Mouse (Mus musculus) embryonic facial prominence, embryonic 13.5 days (tissue): ENCODE data around the gene Ppp2r2c. TPM values are rescaled to one million over a fixed set of nuclear protein-coding genes. Genes with fewer than 3 reads are reported as not detected.
A peak's percentile ranks its signal among the peaks of the same experiment; 100 is the strongest.

Experiments used
- ATAC-seq: fragments of 200-750 bp; cut with Nextera tagmentation; 2 replicates; pipeline ENCODE4 v1.8.0; 2017; ENCODE audit warnings: low read depth; ENCODE audit not compliant: insufficient number of reproducible peaks, insufficient read depth, low FRiP score, low TSS enrichment
- H3K27ac ChIP-seq: fragments of 300-500 bp; sonication (generic); 2 replicates; pipeline ENCODE4 v1.5.1; 2015; ENCODE audit warnings: moderate library complexity, mild to moderate bottlenecking, inconsistent platforms
- H3K27me3 ChIP-seq: fragments of 300-500 bp; sonication (generic); 2 replicates; pipeline ENCODE4 v1.6.1; 2015; ENCODE audit warnings: mild to moderate bottlenecking, inconsistent platforms
- H3K36me3 ChIP-seq: fragments of 300-500 bp; sonication (generic); 2 replicates; pipeline ENCODE4 v1.6.1; 2015; ENCODE audit warnings: mild to moderate bottlenecking, inconsistent platforms
- H3K4me1 ChIP-seq: fragments of 300-500 bp; sonication (generic); 2 replicates; pipeline ENCODE4 v1.6.1; 2015; ENCODE audit warnings: inconsistent platforms
- H3K4me2 ChIP-seq: fragments of 300-500 bp; sonication (generic); 2 replicates; pipeline ENCODE4 v1.6.1; 2015; ENCODE audit warnings: moderate library complexity, mild to moderate bottlenecking, inconsistent platforms
- H3K4me3 ChIP-seq: fragments of 300-500 bp; sonication (generic); 2 replicates; pipeline ENCODE4 v1.5.1; 2015; ENCODE audit warnings: mild to moderate bottlenecking, inconsistent platforms
- H3K9ac ChIP-seq: fragments of 300-500 bp; sonication (generic); 2 replicates; pipeline ENCODE4 v1.6.1; 2015; ENCODE audit warnings: mild to moderate bottlenecking, inconsistent platforms
- H3K9me3 ChIP-seq: fragments of 300-500 bp; sonication (generic); 2 replicates; pipeline ENCODE4 v1.6.1; 2016; ENCODE audit warnings: inconsistent platforms
- WGBS: fragments of 180-500 bp; shearing (Covaris S2); methylation state at CpG from one replicate; pipeline ENCODE4 v1.1.7; 2015; ENCODE audit warnings: mixed read lengths; 5-methylcytosine and 5-hydroxymethylcytosine counted together
- polyA plus RNA-seq: library from polyadenylated mRNA; unstranded; fragments of >200 nt; fragmentation: Nextera tagmentation; extraction: Ambion mirVana; gene quantifications from 2 replicates; pipeline ENCODE4 v1.2.1, GENCODE M21; 2015

The Ppp2r2c gene
- polyA plus RNA-seq, 1 experiment from 2014 or later, result 0.35 TPM

GRCm38 (mm10) chr5:36841701-36842100, 26.6 kb upstream of the Ppp2r2c start:
- WGBS, result 57% methylated on average over 1 of the region's 1 CpGs

GRCm38 (mm10) chr5:36844490-36844889, 23.8 kb upstream of the Ppp2r2c start:
- H3K36me3 ChIP-seq, result no peaks in the 10 kb centered on the region
- H3K9ac ChIP-seq, result no peak overlapping the region
- no peak overlapping the region for H3K4me3 ChIP-seq
- H3K4me1 ChIP-seq, result no peaks in the 10 kb centered on the region
- ATAC-seq, result no peak
- no peak overlapping the region for H3K4me2 ChIP-seq
- no peaks in the 10 kb centered on the region for H3K27me3 ChIP-seq
- H3K9me3 ChIP-seq, result no peaks in the 10 kb centered on the region
- H3K27ac ChIP-seq, result no peak overlapping the region
- WGBS, result 86% methylated on average over 10 of the region's 10 CpGs

More at GRCm38 (mm10) chr5:36841701-36842100, 26.6 kb upstream of the Ppp2r2c start:
- H3K27ac ChIP-seq, result no peak overlapping the region
- no peaks in the 10 kb centered on the region for H3K9me3 ChIP-seq
- no peak overlapping the region for H3K4me2 ChIP-seq
- no peak for ATAC-seq
- no peaks in the 10 kb centered on the region for H3K4me1 ChIP-seq
- H3K9ac ChIP-seq, result no peak overlapping the region
- H3K36me3 ChIP-seq, result no peaks in the 10 kb centered on the region
- H3K4me3 ChIP-seq, result no peak overlapping the region
- no peaks in the 10 kb centered on the region for H3K27me3 ChIP-seq

GRCm38 (mm10) chr5:36851572-36851971, 16.7 kb upstream of the Ppp2r2c start:
- Histone ChIP-seq H3K9me3 (no peaks in the 10 kb centered on the region), H3K27ac (no peak overlapping the region), H3K27me3 (peaks cover 6% of the 10 kb centered on the region), H3K9ac (no peak overlapping the region), H3K4me3 (no peak overlapping the region), H3K4me2 (no peak overlapping the region), H3K4me1 (no peaks in the 10 kb centered on the region), H3K36me3 (no peaks in the 10 kb centered on the region)
- ATAC-seq, result no peak
- WGBS, result 69% methylated on average over 4 of the region's 4 CpGs

- H3K36me3 ChIP-seq, result no peaks in the 10 kb centered on the region
- WGBS, result 74% methylated on average over 3 of the region's 3 CpGs
These were observed 13.1 kb upstream of the Ppp2r2c start for GRCm38 (mm10) chr5:36855180-36855579.

DNA sequence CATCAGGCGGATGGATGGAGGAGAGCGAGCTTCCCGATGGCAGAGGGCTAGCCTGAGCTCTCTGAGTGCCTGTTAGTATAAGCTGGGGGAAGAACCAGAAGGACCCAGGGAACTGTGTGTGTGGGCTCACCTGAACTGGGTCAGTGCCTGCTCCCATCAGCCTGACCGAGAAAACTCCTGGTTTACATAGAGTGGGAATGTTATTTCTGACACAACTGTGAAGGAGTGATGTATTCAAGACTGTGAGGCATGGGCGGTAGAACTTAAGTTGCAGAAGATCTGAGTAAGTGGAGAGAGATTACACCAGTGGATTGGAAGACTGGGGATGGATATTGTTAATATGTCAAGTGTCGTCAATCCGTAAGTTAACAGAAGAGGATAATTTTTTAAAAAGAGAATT, 11.8 kb upstream of the Ppp2r2c start:
- no peak overlapping the region for H3K4me2 ChIP-seq
- peaks cover 12% of the 10 kb centered on the region for H3K27me3 ChIP-seq
- 88% methylated on average over 7 of the region's 7 CpGs for WGBS
- ATAC-seq, result no peak
- no peaks in the 10 kb centered on the region for H3K36me3 ChIP-seq
- no peak overlapping the region for H3K27ac ChIP-seq
- H3K9ac ChIP-seq, result no peak overlapping the region
- no peak overlapping the region for H3K4me3 ChIP-seq
- no peaks in the 10 kb centered on the region for H3K9me3 ChIP-seq
- H3K4me1 ChIP-seq, result no peaks in the 10 kb centered on the region

More at GRCm38 (mm10) chr5:36855180-36855579, 13.1 kb upstream of the Ppp2r2c start:
- Histone ChIP-seq H3K9ac (no peak overlapping the region), H3K27ac (no peak overlapping the region), H3K4me2 (no peak overlapping the region), H3K27me3 (peaks cover 11% of the 10 kb centered on the region), H3K9me3 (no peaks in the 10 kb centered on the region), H3K4me1 (no peaks in the 10 kb centered on the region), H3K4me3 (no peak overlapping the region)
- no peak for ATAC-seq

- peaks cover 17% of the 10 kb centered on the region for H3K27me3 ChIP-seq
- no peaks in the 10 kb centered on the region for H3K4me1 ChIP-seq
- no peak overlapping the region for H3K4me2 ChIP-seq
- no peaks in the 10 kb centered on the region for H3K36me3 ChIP-seq
- no peak overlapping the region for H3K27ac ChIP-seq
- ATAC-seq, result no peak
- no peaks in the 10 kb centered on the region for H3K9me3 ChIP-seq
- no peak overlapping the region for H3K4me3 ChIP-seq
- 85% methylated on average over 5 of the region's 5 CpGs for WGBS
- no peak overlapping the region for H3K9ac ChIP-seq
These were observed 10.8 kb upstream of the Ppp2r2c start for GRCm38 (mm10) chr5:36857546-36857945.

DNA sequence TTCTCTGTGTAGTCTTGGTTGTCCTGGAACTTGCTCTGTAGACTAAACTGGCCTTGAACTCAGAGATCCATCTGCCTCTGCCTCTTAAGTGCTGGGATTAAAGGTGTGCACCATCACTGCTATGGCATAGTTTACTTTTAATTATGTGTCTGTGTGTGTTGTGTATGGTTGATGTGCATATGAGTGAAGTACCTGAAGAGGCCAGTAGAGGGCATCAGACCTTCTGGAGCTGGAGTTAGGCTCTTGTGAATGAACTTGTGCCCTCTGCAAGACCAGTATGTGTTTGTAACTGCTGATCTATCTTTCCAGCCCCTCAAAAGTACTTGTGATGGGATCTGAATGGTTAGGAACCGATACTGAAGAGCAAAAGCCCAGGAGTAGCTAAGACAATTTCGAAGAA, 7.2 kb upstream of the Ppp2r2c start:
- H3K4me2 ChIP-seq, result no peak overlapping the region
- peaks cover 42% of the 10 kb centered on the region for H3K27me3 ChIP-seq
- no peak overlapping the region for H3K4me3 ChIP-seq
- H3K9me3 ChIP-seq, result no peaks in the 10 kb centered on the region
- no peak overlapping the region for H3K9ac ChIP-seq
- no peak for ATAC-seq
- H3K4me1 ChIP-seq, result no peaks in the 10 kb centered on the region
- 85% methylated on average over 2 of the region's 2 CpGs for WGBS
- H3K27ac ChIP-seq, result no peak overlapping the region
- H3K36me3 ChIP-seq, result no peaks in the 10 kb centered on the region

GRCm38 (mm10) chr5:36866701-36867250, 1.5 kb upstream of the Ppp2r2c start:
- Histone ChIP-seq H3K4me3 (no peak overlapping the region), H3K9me3 (peaks cover 5% of the 10 kb centered on the region; the same call in 1 of the 2 replicates), H3K27ac (no peak overlapping the region), H3K36me3 (no peaks in the 10 kb centered on the region), H3K27me3 (peaks cover 90% of the 10 kb centered on the region), H3K4me1 (peaks cover 23% of the 10 kb centered on the region), H3K9ac (no peak overlapping the region), H3K4me2 (no peak overlapping the region)
- ATAC-seq, result no peak
- WGBS, result 69% methylated on average over 7 of the region's 7 CpGs

- Histone ChIP-seq H3K9me3 (peaks cover 8% of the 10 kb centered on the region; the same call in 1 of the 2 replicates), H3K4me3 (no peak overlapping the region), H3K4me2 (no peak overlapping the region), H3K36me3 (no peaks in the 10 kb centered on the region), H3K27ac (no peak overlapping the region), H3K4me1 (peaks cover 23% of the 10 kb centered on the region), H3K9ac (no peak overlapping the region), H3K27me3 (peaks cover 96% of the 10 kb centered on the region)
- ATAC-seq, result no peak
- WGBS, result 5% methylated on average over 6 of the region's 6 CpGs
These were observed 752 bp upstream of the Ppp2r2c start for GRCm38 (mm10) chr5:36867561-36867960.

DNA sequence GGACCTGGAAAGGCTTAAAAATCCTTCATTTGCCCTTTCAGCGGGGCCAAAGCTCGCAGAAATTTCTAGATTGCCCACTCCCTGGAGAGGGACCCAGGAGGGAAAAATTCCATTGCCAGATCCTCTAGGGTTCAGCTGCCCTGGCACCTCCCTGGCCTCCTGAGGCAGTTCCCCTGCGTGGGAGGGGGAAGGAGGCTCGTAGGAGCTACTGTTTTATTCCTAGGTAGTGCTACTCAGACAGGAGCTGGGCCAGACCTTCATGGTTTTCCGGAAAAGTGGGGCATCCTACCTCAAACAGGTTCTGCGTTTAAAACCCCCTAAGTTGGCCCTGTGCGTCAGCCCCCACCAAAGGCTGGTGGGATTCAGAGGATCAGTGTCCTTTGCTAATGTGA, 869 bp downstream of the Ppp2r2c start:
- Histone ChIP-seq H3K27ac (no peak overlapping the region), H3K4me1 (peaks cover 23% of the 10 kb centered on the region), H3K4me2 (peak overlapping the region; percentile 90), H3K9ac (no peak overlapping the region), H3K9me3 (peaks cover 8% of the 10 kb centered on the region; the same call in 1 of the 2 replicates), H3K27me3 (peaks cover 100% of the 10 kb centered on the region), H3K36me3 (no peaks in the 10 kb centered on the region), H3K4me3 (peak overlapping the region; percentile 52)
- ATAC-seq, result no peak
- 3% methylated on average over 7 of the region's 7 CpGs for WGBS

GRCm38 (mm10) chr5:36869578-36870236, 1.4 kb downstream of the Ppp2r2c start:
- H3K4me3 ChIP-seq, result peak overlapping the region; percentile 52
- peak overlapping the region; percentile 90 for H3K4me2 ChIP-seq
- peaks cover 23% of the 10 kb centered on the region for H3K4me1 ChIP-seq
- no peak for ATAC-seq
- WGBS, result under 1% methylated on average over 46 of the region's 56 CpGs
- H3K27ac ChIP-seq, result no peak overlapping the region
- H3K27me3 ChIP-seq, result peaks cover 100% of the 10 kb centered on the region
- peak overlapping the region; percentile 44; the same call in 1 of the 2 replicates for H3K9ac ChIP-seq
- H3K36me3 ChIP-seq, result no peaks in the 10 kb centered on the region
- H3K9me3 ChIP-seq, result peaks cover 8% of the 10 kb centered on the region; the same call in 1 of the 2 replicates

DNA sequence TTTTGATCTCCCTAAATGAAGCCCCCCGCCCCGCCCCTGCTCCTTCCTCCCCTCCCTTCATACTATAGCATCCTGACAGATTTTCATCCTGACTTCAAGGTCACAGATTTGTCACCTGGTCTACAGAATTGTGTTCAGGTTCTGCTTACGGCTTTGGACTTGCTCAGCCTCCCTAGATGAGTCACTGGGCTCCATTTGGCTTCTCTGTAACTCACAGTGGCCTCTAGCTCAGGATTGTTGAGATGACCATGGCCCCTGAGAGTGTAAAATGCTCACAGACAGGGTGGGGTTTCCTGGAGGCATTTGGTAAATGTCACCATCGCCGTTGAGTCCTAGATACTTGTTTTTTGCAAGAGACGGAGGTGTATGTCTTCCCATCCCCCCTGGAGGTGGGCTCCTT, 2.6 kb downstream of the Ppp2r2c start:
- Histone ChIP-seq H3K4me2 (no peak overlapping the region), H3K4me1 (peaks cover 23% of the 10 kb centered on the region), H3K36me3 (no peaks in the 10 kb centered on the region), H3K4me3 (no peak overlapping the region), H3K27me3 (peaks cover 99% of the 10 kb centered on the region), H3K9me3 (peaks cover 8% of the 10 kb centered on the region; the same call in 1 of the 2 replicates), H3K9ac (no peak overlapping the region), H3K27ac (no peak overlapping the region)
- no peak for ATAC-seq
- 82% methylated on average over 6 of the region's 6 CpGs for WGBS
